Mouse (Mus musculus): ENCODE data around the gene Pde4b.
A peak's percentile ranks its signal among the peaks of the same experiment; 100 is the strongest.

Pde4b gene

DNA sequence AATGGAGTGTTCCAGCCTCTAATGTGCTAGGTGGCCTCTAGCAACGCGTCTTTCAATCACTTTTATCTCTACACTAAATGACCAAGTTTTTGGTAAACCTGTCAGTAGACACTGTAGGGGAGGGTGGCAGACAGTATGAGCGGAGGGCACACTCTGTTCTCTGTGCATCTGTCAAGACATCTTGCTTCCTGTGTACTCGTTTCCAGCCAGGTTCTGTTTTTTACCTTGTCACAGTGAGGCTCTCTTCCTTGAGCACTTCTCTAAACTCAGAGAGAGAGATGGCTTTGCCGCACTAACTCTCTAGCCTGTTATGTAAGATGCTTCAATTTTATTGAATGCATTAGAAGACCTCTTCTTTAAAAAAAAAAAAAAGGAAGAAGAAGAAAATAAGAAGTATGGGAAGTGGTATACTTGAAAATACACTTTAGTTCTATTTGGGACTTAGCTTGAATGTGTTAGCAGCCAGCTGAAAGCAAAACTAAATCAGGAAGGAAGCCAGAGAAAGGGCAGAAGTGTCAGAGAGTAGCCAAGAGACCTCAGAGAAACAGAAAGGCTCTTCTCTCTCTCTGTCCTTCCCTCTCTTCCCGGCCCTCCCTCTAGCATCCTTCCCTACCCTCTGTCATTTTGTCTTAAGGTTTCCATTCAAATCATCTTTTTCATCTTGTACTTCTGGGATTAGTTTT is 202.8 kb downstream of the Pde4b start:
- no peak for DNase-seq

GRCm38 (mm10) chr4:102297558-102297957 is 210.2 kb downstream of the Pde4b start:
- DNase-seq: no peak

DNA sequence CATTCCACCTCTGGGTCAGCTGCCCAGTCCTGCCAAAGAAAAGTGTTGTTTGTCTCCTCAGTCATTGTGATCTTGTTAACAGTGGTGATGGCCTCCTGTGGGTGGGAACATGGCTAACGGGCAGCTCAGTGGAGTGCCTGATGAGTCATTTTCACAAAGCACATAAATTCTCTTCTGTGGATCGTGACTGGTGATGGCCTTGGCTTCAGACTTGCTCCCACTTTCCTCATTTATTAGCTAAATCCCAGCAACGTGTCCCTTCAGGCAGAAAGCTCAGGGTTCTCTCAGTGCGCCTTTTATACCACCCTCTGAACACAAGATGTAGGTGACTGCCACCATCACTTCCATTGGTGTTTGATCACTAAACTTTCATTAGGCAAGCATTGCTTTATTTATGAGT is 215.2 kb downstream of the Pde4b start:
- DNase-seq: no peak

- no peak for DNase-seq
Measured at GRCm38 (mm10) chr4:102307661-102308297, 220.4 kb downstream of the Pde4b start.

DNA sequence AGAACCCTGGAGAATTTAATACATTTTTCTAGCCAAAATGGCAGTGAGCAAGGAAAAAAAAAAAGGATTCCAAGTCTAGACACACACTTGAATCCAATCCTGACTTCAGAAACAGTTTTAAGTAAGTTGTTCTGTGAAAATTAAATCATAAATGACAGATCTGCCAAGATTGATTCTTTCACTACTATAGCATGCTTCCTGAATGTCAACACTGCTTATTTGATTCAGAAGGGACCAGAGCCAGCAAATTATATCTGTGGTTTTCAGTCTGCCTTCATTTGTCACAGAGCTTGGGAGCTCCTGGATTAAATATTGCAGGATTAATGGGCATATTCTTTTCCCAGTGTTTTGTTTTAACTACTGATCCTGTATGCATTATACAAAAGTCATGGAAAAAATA is 223.3 kb downstream of the Pde4b start:
- DNase-seq: no peak

GRCm38 (mm10) chr4:102316011-102316410 is 228.7 kb downstream of the Pde4b start:
- peak; percentile 34 to 35 for DNase-seq

GRCm38 (mm10) chr4:102316699-102317285 is 229.4 kb downstream of the Pde4b start:
- no peak for DNase-seq

DNA sequence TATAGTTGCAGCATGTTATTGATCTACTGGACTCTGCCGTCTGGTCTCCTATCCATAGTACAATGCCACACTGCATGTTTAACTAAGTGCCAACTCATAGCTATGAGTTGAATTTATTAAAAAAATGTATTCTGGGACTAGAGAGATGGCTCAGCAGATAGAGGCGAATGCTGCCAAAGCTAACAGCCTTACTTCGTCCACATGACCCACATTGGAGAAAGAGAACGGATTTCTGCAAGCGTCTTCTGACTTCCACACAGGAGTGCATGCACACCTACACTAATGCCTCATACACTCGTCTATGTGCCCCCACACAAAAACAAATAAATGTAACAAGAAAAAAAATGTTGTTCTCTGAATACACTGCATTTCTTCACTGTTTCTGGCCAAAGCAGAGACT is 231.3 kb downstream of the Pde4b start:
- peak in 1 of 2 experiments; percentile 10 for DNase-seq

- DNase-seq: no peak
Measured at GRCm38 (mm10) chr4:102321340-102321739, 234.0 kb downstream of the Pde4b start.

GRCm38 (mm10) chr4:102332386-102332785 is 245.0 kb downstream of the Pde4b start:
- DNase-seq: no peak

- no peak for DNase-seq
Measured at GRCm38 (mm10) chr4:102332885-102333284, 245.5 kb downstream of the Pde4b start.

DNA sequence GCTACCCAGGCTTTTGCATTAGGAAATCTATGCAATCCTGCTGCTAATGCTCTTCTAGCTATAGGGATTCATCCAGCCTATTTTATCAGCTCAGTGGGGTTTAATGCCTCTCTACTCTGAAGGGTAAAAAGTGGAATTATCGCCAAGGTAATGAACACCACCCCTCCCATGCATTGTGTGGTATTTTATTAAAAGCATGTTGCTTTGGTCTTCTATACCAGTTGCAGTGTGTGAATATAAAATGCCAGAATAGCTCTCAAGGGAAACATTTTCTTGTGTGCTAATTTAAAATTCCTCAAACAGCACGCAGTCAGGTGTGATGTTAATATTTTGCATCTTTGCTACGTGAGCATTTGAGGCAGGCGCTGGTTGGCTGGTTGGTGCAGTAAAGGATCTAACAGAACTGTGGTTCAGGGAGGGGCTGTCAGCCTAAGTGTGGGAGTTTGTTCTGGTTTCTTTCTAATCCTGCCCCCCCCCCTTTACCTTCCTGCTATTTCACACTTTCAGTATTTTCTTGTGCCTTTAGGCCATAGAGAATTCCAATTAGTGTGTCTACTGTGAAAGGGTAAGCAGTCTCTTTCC is 259.7 kb downstream of the Pde4b start:
- DNase-seq: no peak

DNA sequence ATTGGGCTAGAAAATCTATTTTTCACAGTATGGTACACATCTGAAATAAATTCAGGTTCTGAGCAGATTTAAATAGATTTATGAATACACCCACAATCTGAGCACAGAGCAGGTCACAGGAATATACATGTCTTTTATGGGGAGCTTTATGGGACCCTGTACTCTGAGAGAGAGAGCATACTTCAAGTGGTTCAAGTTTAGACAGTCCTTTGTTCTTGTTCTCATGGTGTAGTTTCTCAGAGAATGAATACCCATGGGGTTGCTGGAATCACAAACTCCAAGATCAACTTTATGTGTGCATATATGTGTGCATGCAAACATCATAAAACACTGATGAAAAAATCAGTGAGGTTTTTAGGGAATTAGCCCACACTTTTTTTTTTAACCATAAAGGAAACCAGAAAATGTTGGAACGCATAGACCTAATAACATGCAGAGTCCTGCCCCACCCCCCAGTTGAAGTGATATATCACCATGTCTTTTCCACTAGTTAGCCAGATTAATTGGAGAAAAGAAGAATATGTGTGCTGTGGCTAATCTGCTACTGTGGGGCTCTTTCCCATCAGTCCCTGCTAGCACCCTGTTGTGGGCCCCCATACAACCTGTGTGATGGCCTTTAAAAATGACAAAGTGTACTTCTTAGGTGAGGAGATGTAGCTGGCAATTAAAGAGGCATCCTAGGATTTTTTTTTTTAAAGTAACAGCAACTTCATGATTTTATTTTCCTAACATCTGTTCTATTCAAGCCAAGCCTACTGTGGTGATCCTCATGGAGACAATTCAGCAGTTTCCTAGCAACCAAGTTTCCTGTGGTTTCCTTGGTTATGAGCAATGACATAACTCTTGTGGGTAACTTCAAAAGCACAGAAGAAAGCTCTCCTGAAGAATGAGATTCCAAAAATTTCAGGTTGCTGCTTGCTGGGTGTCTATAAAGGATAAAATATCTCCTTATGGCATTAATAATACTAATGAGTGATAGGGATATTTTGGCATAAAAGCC is 264.4 kb downstream of the Pde4b start:
- no peak for DNase-seq

DNA sequence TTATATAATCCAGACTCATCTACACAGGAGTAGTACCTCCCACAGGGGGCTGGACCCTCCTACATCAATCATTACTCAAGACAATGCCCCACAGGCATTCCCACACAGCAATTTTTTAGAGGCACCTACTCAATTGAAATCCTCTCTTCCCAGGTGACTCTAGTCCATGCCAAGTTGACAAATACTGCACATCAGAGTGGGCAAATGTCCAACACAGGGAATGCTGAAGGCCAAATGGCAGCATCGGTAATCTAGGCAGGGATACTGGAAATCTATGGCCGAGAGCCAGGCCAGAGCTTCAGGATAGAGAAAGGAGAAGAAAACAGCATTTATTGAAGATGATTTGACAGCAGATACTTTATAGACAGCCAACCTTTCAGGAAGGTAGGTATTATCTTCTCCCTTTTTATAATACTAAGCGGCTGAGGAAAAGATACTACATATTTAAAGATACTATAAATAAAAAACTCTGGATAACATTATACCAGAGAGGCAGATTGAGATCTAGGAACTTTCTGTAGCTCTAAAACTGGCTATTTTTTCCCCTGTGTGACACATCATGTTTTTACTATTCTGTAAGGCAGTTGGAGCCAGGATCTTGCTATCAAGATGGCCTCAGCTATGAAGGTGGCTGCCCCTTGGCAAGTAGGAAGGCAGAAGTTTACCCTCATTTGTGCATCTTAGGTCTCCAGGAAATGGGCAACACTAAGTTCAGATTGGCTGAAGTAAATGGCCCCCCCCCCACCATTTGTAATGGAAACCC is 266.5 kb downstream of the Pde4b start:
- DNase-seq: peak; percentile 92

DNA sequence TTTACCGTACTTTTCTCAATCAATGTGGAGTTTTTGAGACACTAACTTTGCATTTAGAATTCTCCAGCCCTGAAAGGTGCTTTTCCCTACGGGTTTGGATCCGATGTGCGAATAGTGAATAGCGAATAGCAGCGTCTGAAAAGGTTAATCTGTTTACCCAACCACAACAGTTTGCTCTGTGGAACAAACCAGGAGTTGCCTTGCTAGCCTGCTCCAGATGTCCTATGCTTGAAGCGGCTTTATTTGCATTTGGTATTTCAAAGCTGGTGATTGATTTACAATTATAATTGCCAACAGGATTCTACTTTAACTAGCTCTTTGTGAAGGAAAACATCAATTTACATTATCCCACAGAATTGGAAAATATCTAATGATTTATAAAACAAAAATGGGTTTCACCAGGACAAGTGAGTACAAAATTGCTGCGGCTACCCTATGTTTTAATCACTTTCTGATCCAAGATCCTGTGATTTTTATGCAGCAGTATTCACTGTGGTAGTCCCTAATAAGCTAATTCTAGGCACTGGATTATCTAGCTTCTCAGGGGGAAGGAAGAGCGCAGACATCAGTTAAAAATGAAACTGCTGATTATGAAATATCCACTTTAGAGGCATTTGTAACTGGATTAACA is 280.9 kb downstream of the Pde4b start:
- DNase-seq: no peak

DNA sequence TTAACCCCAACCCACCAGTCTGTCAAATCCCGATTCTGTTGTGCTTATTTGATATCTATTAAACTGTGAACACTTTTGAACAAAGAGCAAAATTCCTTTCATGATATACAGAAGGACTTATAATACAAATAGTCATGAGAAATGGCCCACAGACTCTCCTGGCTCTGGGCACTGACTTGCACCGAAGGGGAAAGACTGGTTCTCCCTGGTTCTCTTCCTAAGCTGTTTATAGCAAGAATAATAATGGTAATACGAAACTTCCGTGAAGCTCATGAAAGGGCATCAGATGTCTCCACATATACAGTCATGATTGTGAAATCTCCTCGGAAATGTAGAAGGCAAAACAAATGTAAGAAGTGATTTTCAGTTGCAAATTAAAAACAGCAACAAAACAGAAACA is 287.3 kb downstream of the Pde4b start:
- DNase-seq: no peak

GRCm38 (mm10) chr4:102382763-102383505 is 295.6 kb downstream of the Pde4b start:
- DNase-seq: no peak

DNA sequence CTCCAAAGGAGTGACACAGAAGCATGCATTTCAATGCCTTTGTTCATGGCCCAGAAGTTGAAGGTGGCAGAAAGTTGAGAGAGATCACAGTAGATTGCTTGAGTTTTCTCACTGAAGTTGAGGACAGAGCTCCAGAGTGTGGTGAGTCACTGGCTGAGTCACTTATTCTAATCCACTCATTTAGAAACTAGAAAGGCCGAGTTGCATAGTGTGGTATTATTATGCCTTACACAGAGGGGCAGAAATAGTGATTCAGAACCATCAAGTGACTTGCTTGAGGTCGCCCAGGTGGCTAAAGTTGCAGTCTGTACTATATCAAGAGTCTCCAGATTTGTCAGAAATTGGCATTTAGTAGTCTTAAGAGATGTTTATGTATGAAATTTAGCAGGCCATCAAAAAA is 306.3 kb downstream of the Pde4b start:
- no peak for DNase-seq

DNA sequence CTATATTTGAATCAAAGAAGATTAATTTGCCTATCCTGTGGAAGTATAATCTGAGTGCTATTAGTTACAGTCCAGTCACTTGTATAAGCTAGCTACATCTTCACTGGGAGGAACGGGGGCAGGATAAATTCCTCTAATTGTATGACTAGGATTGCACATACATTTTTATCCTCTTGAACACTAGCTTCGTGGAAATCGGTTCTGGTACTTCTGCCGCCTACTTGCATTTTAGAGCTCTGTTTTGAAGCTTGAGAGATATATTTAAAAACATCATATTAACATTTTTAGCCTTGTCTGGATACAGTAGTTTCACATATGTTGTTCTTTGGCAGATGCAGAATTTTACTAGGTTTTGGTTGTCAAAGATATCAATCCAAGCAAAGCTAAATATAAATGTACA is 310.0 kb downstream of the Pde4b start:
- no peak for DNase-seq

DNA sequence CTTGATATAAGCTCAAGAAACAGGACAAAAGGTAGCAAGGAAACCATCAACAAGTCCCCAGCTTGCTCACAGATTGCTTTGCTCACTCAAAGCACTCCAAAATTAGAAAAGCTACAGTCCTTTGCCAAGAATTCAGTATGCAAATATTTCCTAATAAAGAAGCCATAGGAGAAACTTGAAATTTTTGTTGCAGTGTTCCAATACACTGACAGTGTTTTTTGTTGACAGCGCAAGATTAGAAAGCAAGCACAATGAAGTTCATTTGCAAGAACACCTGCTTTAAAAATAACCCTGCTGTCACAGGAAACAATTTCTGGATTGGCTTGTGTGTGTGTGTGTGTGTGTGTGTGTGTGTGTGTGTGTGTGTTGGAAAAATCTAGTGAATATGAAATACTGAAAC is 311.2 kb downstream of the Pde4b start:
- DNase-seq: no peak

GRCm38 (mm10) chr4:102406848-102407247 is 319.5 kb downstream of the Pde4b start:
- DNase-seq: no peak

All from cerebellum, postnatal 10 days (tissue).